Mouse (Mus musculus) splenic B cell, adult 2 months (primary cell): ENCODE measurements around the gene Eif4b.
A peak's percentile ranks its signal among the peaks of the same experiment; 100 is the strongest.
"Not testable (repeated sequence)": the region's sequence is repeated elsewhere in the genome, so short reads cannot be mapped to it uniquely, and the experiment has no call there.

Source experiments
- DNase-seq: peaks from one replicate; pipeline ENCODE4 v3.0.0-alpha.2; 2011; ENCODE audit warnings: low read depth, low spot score
- H3K27me3 ChIP-seq: 2 replicates; pipeline ENCODE4 v1.6.1; 2012; ENCODE audit warnings: mild to moderate bottlenecking, low read length, moderate library complexity, mixed read lengths; ENCODE audit not compliant: control insufficient read depth, poor library complexity, insufficient read depth, severe bottlenecking
- H3K36me3 ChIP-seq: 2 replicates; pipeline ENCODE4 v1.6.1; 2012; ENCODE audit warnings: mild to moderate bottlenecking, low read length, moderate library complexity, mixed read lengths; ENCODE audit not compliant: control insufficient read depth, poor library complexity, insufficient read depth, severe bottlenecking

Gene Eif4b

GRCm38 (mm10) chr15:102065661-102066325, 7.8 kb upstream of the Eif4b start:
- DNase-seq: peak; percentile 93
- Histone ChIP-seq H3K27me3 (no peaks in the 10 kb centered on the region), H3K36me3 (no peaks in the 10 kb centered on the region)

GRCm38 (mm10) chr15:102070476-102071467, 2.8 kb upstream of the Eif4b start:
- no peak for DNase-seq
- H3K27me3 ChIP-seq: no peaks in the 10 kb centered on the region
- H3K36me3 ChIP-seq: no peaks in the 10 kb centered on the region

- DNase-seq: no peak
- no peaks in the 10 kb centered on the region for H3K27me3 ChIP-seq
These were observed 512 bp upstream of the Eif4b start for GRCm38 (mm10) chr15:102072963-102073558.

GRCm38 (mm10) chr15:102074070-102074731, 628 bp downstream of the Eif4b start:
- peak; percentile 61 for DNase-seq
- no peaks in the 10 kb centered on the region for H3K27me3 ChIP-seq
- no peaks in the 10 kb centered on the region for H3K36me3 ChIP-seq

More at GRCm38 (mm10) chr15:102072963-102073558, 512 bp upstream of the Eif4b start:
- no peaks in the 10 kb centered on the region for H3K36me3 ChIP-seq

GRCm38 (mm10) chr15:102074876-102075585, 1.5 kb downstream of the Eif4b start:
- Histone ChIP-seq H3K36me3 (no peaks in the 10 kb centered on the region), H3K27me3 (no peaks in the 10 kb centered on the region)
- no peak for DNase-seq

GRCm38 (mm10) chr15:102077111-102077677, 3.6 kb downstream of the Eif4b start:
- Histone ChIP-seq H3K36me3 (peaks cover 3% of the 10 kb centered on the region; the same call in 1 of the 2 replicates), H3K27me3 (no peaks in the 10 kb centered on the region)

GRCm38 (mm10) chr15:102079221-102079620, 5.6 kb downstream of the Eif4b start:
- H3K36me3 ChIP-seq: peaks cover 6% of the 10 kb centered on the region
- no peak for DNase-seq
- H3K27me3 ChIP-seq: no peaks in the 10 kb centered on the region

More at GRCm38 (mm10) chr15:102077111-102077677, 3.6 kb downstream of the Eif4b start:
- no peak for DNase-seq

GRCm38 (mm10) chr15:102079924-102080323, 6.4 kb downstream of the Eif4b start:
- peaks cover 10% of the 10 kb centered on the region for H3K36me3 ChIP-seq
- H3K27me3 ChIP-seq, DNase-seq: not testable (repeated sequence)

GRCm38 (mm10) chr15:102080429-102080828, 6.9 kb downstream of the Eif4b start:
- no peaks in the 10 kb centered on the region for H3K27me3 ChIP-seq
- DNase-seq: peak; percentile 32
- H3K36me3 ChIP-seq: peaks cover 10% of the 10 kb centered on the region

- no peak for DNase-seq
- H3K27me3 ChIP-seq: no peaks in the 10 kb centered on the region
- peaks cover 18% of the 10 kb centered on the region for H3K36me3 ChIP-seq
These were observed 8.6 kb downstream of the Eif4b start for GRCm38 (mm10) chr15:102082148-102082547.

GRCm38 (mm10) chr15:102083028-102083427, 9.5 kb downstream of the Eif4b start:
- peaks cover 18% of the 10 kb centered on the region for H3K36me3 ChIP-seq
- no peaks in the 10 kb centered on the region for H3K27me3 ChIP-seq
- DNase-seq: no peak

- peaks cover 35% of the 10 kb centered on the region for H3K36me3 ChIP-seq
These were observed 16.5 kb downstream of the Eif4b start for GRCm38 (mm10) chr15:102089914-102090585.

GRCm38 (mm10) chr15:102091063-102091679, 17.6 kb downstream of the Eif4b start:
- Histone ChIP-seq H3K36me3 (peaks cover 41% of the 10 kb centered on the region), H3K27me3 (no peaks in the 10 kb centered on the region)
- DNase-seq: no peak

More at GRCm38 (mm10) chr15:102089914-102090585, 16.5 kb downstream of the Eif4b start:
- no peak for DNase-seq
- H3K27me3 ChIP-seq: no peaks in the 10 kb centered on the region
